Mouse (Mus musculus): ENCODE results near the gene Kazald1. TPM values are rescaled to one million over a fixed set of nuclear protein-coding genes. Genes with fewer than 3 reads are reported as not detected.

Gene Kazald1
- total and polyA plus RNA-seq, 3 experiments = 0.39 to 1.5 TPM; not detected in 1

DNA sequence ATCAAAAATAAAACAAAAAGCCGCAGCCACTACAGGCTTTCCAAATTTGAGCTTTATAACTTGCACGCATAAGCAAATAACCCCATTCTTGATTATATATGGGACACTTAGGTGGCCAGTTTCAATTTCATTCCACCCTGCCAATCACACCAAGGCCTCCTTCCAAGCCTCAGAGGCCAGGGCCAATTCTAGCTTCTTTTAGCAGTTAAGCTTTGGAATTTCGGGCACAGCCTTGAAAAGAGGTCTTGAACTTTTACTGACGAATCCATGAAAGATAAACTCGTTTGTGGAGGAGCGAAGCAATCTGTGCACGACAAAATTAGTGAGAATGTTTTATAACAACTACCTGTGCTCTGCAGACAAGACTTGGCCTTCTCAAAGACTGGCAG lies 17.3 kb upstream of the Kazald1 start:
- Histone ChIP-seq H3K9me3 (replicated peaks; ENCODE audit: insufficient read depth, low read length) (no peaks in the 10 kb centered on the region), H3K4me3 (ENCODE audit: control insufficient read depth in 1 of 2, insufficient read depth in 1 of 2, low read depth in 2 of 2, low read length in 2 of 2) (peak overlapping the region; percentile 81 to 94), H3K79me2 (ENCODE audit: control insufficient read depth, insufficient read depth, low read length, poor library complexity) (peaks cover 3% of the 10 kb centered on the region; the same call in 1 of the 2 replicates), H3K27ac (ENCODE audit: control insufficient read depth, low read depth, low read length) (peak overlapping the region; percentile 97), H3K4me1 (ENCODE audit: control insufficient read depth in 1 of 2, insufficient read depth in 2 of 2, low read length in 2 of 2) (peaks cover 13 to 32% of the 10 kb centered on the region in 2 experiments), H3K9ac (ENCODE audit: control insufficient read depth, low read depth, low read length, poor library complexity, severe bottlenecking) (peak overlapping the region; percentile 75), H3K27me3 (ENCODE audit: control insufficient read depth in 1 of 2, insufficient read depth in 2 of 2, low read length in 2 of 2) (no peaks in the 10 kb centered on the region), H3K36me3 (ENCODE audit: control insufficient read depth in 1 of 2, insufficient read depth in 2 of 2, low read length in 2 of 2) (peaks cover 0 to 29% of the 10 kb centered on the region in 2 experiments; a peak in 2 of 4 replicates)
- TF ChIP-seq GABPA (IDR thresholded peaks at IDR 0.05; ENCODE audit: low read depth, low read length) (no peak), TAL1 (IDR thresholded peaks at IDR 0.05; ENCODE audit: low read length) (no peak), HCFC1 (IDR thresholded peaks at IDR 0.05; ENCODE audit: low read depth, low read length) (no peak), USF2 (IDR thresholded peaks at IDR 0.05; ENCODE audit: borderline replicate concordance in 1 of 2, insufficient read depth in 1 of 2, low read depth in 1 of 2, low read length in 2 of 2) (no peak), ZC3H11A (IDR thresholded peaks at IDR 0.05; ENCODE audit: low read depth, low read length) (no peak), MYB (IDR thresholded peaks at IDR 0.05; ENCODE audit: low read depth, low read length) (no peak), MAZ (IDR thresholded peaks at IDR 0.05; ENCODE audit: low read depth, low read length) (no peak; the same call in 1 of the 2 replicates), RCOR1 (IDR thresholded peaks at IDR 0.05; ENCODE audit: low read depth, low read length) (no peak), NRF1 (IDR thresholded peaks at IDR 0.05; ENCODE audit: insufficient read depth, low read depth, low read length, poor library complexity, severe bottlenecking) (no peak), NELFE (IDR thresholded peaks at IDR 0.05; ENCODE audit: low read depth, low read length) (no peak), MYC (IDR thresholded peaks at IDR 0.05; ENCODE audit: low read depth, low read length) (no peak), POLR2A (IDR thresholded peaks at IDR 0.05; ENCODE audit: control insufficient read depth in 1 of 2, insufficient read depth in 1 of 2, low read depth in 1 of 2, low read length in 2 of 2, poor library complexity in 1 of 2) (no peak), MAX (IDR thresholded peaks at IDR 0.05; ENCODE audit: low read length) (no peak), BHLHE40 (IDR thresholded peaks at IDR 0.05; ENCODE audit: borderline replicate concordance, low read depth, low read length) (no peak), MAFK (IDR thresholded peaks at IDR 0.05; ENCODE audit: borderline replicate concordance, low read depth, low read length) (no peak), ZMIZ1 (IDR thresholded peaks at IDR 0.05; ENCODE audit: low read depth, low read length) (no peak), USF1 (IDR thresholded peaks at IDR 0.05; ENCODE audit: low read depth, low read length) (no peak), E2F4 (IDR thresholded peaks at IDR 0.05; ENCODE audit: borderline replicate concordance, low read depth, low read length) (no peak), TCF12 (IDR thresholded peaks at IDR 0.05; ENCODE audit: low read depth, low read length) (no peak)
- no peak for DNase-seq (ENCODE audit: low read depth, low spot score)

- H3K4me1 ChIP-seq (ENCODE audit: control insufficient read depth in 1 of 2, insufficient read depth in 2 of 2, low read length in 2 of 2) = peaks cover 13 to 32% of the 10 kb centered on the region in 2 experiments
- H3K9ac ChIP-seq (ENCODE audit: control insufficient read depth, low read depth, low read length, poor library complexity, severe bottlenecking) = peak overlapping the region; percentile 92
- DNase-seq (ENCODE audit: low read depth, low spot score) = peak; percentile 99
- peaks cover 0 to 31% of the 10 kb centered on the region in 2 experiments; a peak in 2 of 4 replicates for H3K36me3 ChIP-seq (ENCODE audit: control insufficient read depth in 1 of 2, insufficient read depth in 2 of 2, low read length in 2 of 2)
- no peaks in the 10 kb centered on the region for H3K27me3 ChIP-seq (ENCODE audit: control insufficient read depth in 1 of 2, insufficient read depth in 2 of 2, low read length in 2 of 2)
- H3K79me2 ChIP-seq (ENCODE audit: control insufficient read depth, insufficient read depth, low read length, poor library complexity) = peaks cover 3% of the 10 kb centered on the region; the same call in 1 of the 2 replicates
- H3K4me3 ChIP-seq (ENCODE audit: control insufficient read depth in 1 of 2, insufficient read depth in 1 of 2, low read depth in 2 of 2, low read length in 2 of 2) = peak overlapping the region; percentile 81 to 94
- peak overlapping the region; percentile 97 for H3K27ac ChIP-seq (ENCODE audit: control insufficient read depth, low read depth, low read length)
- H3K9me3 ChIP-seq (replicated peaks; ENCODE audit: insufficient read depth, low read length) = no peaks in the 10 kb centered on the region
- TF ChIP-seq MEF2A (IDR thresholded peaks at IDR 0.05; ENCODE audit: extremely low read depth, insufficient replicate concordance, low read depth, low read length, poor library complexity, severe bottlenecking) (no peak), SMC3 (IDR thresholded peaks at IDR 0.05; ENCODE audit: low read depth, low read length) (no peak), MYB (IDR thresholded peaks at IDR 0.05; ENCODE audit: low read depth, low read length) (0 out of 2 replicates have a peak, but pooled peaks have one; percentile 11), HCFC1 (IDR thresholded peaks at IDR 0.05; ENCODE audit: low read depth, low read length) (peak; percentile 81), MAFK (IDR thresholded peaks at IDR 0.05; ENCODE audit: borderline replicate concordance, low read depth, low read length) (no peak), ETS1 (IDR thresholded peaks at IDR 0.05; ENCODE audit: low read depth, low read length) (peak; percentile 64), USF1 (IDR thresholded peaks at IDR 0.05; ENCODE audit: low read depth, low read length) (no peak), TCF12 (IDR thresholded peaks at IDR 0.05; ENCODE audit: low read depth, low read length) (peak; percentile 50), GATA1 (IDR thresholded peaks at IDR 0.05; ENCODE audit: low read depth, low read length) (no peak), ZC3H11A (IDR thresholded peaks at IDR 0.05; ENCODE audit: low read depth, low read length) (no peak), E2F4 (IDR thresholded peaks at IDR 0.05; ENCODE audit: borderline replicate concordance, low read depth, low read length) (no peak), MYC (IDR thresholded peaks at IDR 0.05; ENCODE audit: low read depth, low read length) (peak; percentile 65), SIN3A (IDR thresholded peaks at IDR 0.05; ENCODE audit: low read length) (peak; percentile 45; the same call in 1 of the 2 replicates), TAL1 (IDR thresholded peaks at IDR 0.05; ENCODE audit: low read length) (no peak), POLR2AphosphoS2 (IDR thresholded peaks at IDR 0.05; ENCODE audit: low read length) (peak; percentile 81; the same call in 1 of the 2 replicates), POLR2AphosphoS5 (IDR thresholded peaks at IDR 0.05; ENCODE audit: borderline replicate concordance, low read depth, low read length) (peak; percentile 39; the same call in 1 of the 2 replicates), POLR2A (IDR thresholded peaks at IDR 0.05; ENCODE audit: control insufficient read depth in 1 of 2, insufficient read depth in 1 of 2, low read depth in 1 of 2, low read length in 2 of 2, poor library complexity in 1 of 2) (peak; percentile 40 to 85; a peak in 2 of 4 replicates), CHD2 (IDR thresholded peaks at IDR 0.05; ENCODE audit: low read length) (peak; percentile 90)
These were observed 16.8 kb upstream of the Kazald1 start for GRCm38 (mm10) chr19:45058113-45058839.
